Mouse (Mus musculus) bone marrow macrophage, adult 2 months (primary cell): ENCODE results near the gene Rpl3.

Experiments
- CTCF ChIP-seq: IDR thresholded peaks from 2 replicates; pipeline ENCODE4 v1.5.1; 2012; ENCODE audit warnings: low read depth, mild to moderate bottlenecking, low read length, moderate library complexity
- POLR2A ChIP-seq: IDR thresholded peaks from 2 replicates; pipeline ENCODE4 v1.6.1; 2012; ENCODE audit warnings: mild to moderate bottlenecking, low read depth, low read length, borderline replicate concordance

GRCm38 (mm10) chr15:80121721-80122325 lies 30.2 kb upstream of the Rpl3 start:
- TF ChIP-seq CTCF (no peak), POLR2A (no peak)
